Mouse (Mus musculus) forebrain, postnatal 0 days (tissue): ENCODE results near the gene Acap1. TPM values are rescaled to one million over a fixed set of nuclear protein-coding genes. Genes with fewer than 3 reads are reported as not detected.

Experiments
- ATAC-seq: fragments of 200-750 bp; cut with Nextera tagmentation; 2 replicates; pipeline ENCODE4 v1.8.0; 2017; ENCODE audit warnings: mild to moderate bottlenecking, moderate library complexity
- DNase-seq: peaks from one replicate; pipeline ENCODE4 v3.0.0-alpha.2; 2015
- H3K27ac ChIP-seq: fragments of 300-500 bp; sonication (generic); 2 replicates; pipeline ENCODE4 v1.5.1; 2014; ENCODE audit warnings: low read depth, mild to moderate bottlenecking, antibody characterized with exemption, low read length, moderate library complexity, mixed read lengths
- H3K27me3 ChIP-seq: fragments of 300-500 bp; sonication (generic); 2 replicates; pipeline ENCODE4 v1.6.1; 2014; ENCODE audit warnings: mild to moderate bottlenecking, low read length, mixed read lengths; ENCODE audit not compliant: insufficient read depth
- H3K36me3 ChIP-seq: fragments of 300-500 bp; sonication (generic); 2 replicates; pipeline ENCODE4 v1.6.1; 2014; ENCODE audit warnings: mild to moderate bottlenecking, moderate library complexity; ENCODE audit not compliant: insufficient read depth
- H3K4me1 ChIP-seq: fragments of 300-500 bp; sonication (generic); 2 replicates; pipeline ENCODE4 v1.6.1; 2014; ENCODE audit warnings: antibody characterized with exemption; ENCODE audit not compliant: insufficient read depth
- H3K4me2 ChIP-seq: fragments of 300-500 bp; sonication (generic); 2 replicates; pipeline ENCODE4 v1.6.1; 2014; ENCODE audit warnings: low read depth, mild to moderate bottlenecking, moderate library complexity
- H3K4me3 ChIP-seq: fragments of 300-500 bp; sonication (generic); 2 replicates; pipeline ENCODE4 v1.5.1; 2014; ENCODE audit warnings: low read depth, low read length, mixed read lengths
- H3K9ac ChIP-seq: fragments of 300-500 bp; sonication (generic); 2 replicates; pipeline ENCODE4 v1.6.1; 2014; ENCODE audit warnings: mild to moderate bottlenecking
- H3K9me3 ChIP-seq: fragments of 300-500 bp; sonication (generic); 2 replicates; pipeline ENCODE4 v1.6.1; 2016; ENCODE audit warnings: low read length
- CTCF ChIP-seq: sonication (generic); IDR thresholded peaks from 2 replicates; pipeline ENCODE4 v1.5.1; 2016; ENCODE audit warnings: antibody characterized with exemption, control low read depth, low read depth
- WGBS: fragments of 180-500 bp; shearing (Covaris S2); extraction: QIAGEN DNeasy Blood & Tissue Kit; methylation state at CpG from one replicate; pipeline ENCODE4 v1.1.7; 2014; 5-methylcytosine and 5-hydroxymethylcytosine counted together
- polyA plus RNA-seq: library from polyadenylated mRNA; unstranded; fragments of >200 nt; fragmentation: Nextera tagmentation; extraction: Ambion mirVana; gene quantifications from 2 replicates; pipeline ENCODE4 v1.2.1, GENCODE M21; 2015
- total RNA-seq: library from RNA; depleted of rRNA; stranded (reverse); fragments of >200 nt; gene quantifications from 2 replicates; pipeline ENCODE4 v1.2.3, GENCODE M21; 2014

Gene Acap1
- total and polyA plus RNA-seq, 2 experiments from 2014 or later: 0.48 to 0.90 TPM

- TF ChIP-seq CTCF: no peak
- H3K4me1 ChIP-seq: peaks cover 14% of the 10 kb centered on the region
- H3K4me2 ChIP-seq: peak overlapping the region; percentile 89
- H3K9ac ChIP-seq: peak overlapping the region; percentile 74
- H3K27me3 ChIP-seq: no peaks in the 10 kb centered on the region
- H3K36me3 ChIP-seq: peaks cover 31% of the 10 kb centered on the region
- WGBS: under 1% methylated on average over 42 of the region's 42 CpGs
- peak overlapping the region; percentile 91 for H3K27ac ChIP-seq
- H3K4me3 ChIP-seq: peak overlapping the region; percentile 82
- no peaks in the 10 kb centered on the region for H3K9me3 ChIP-seq
- peak; percentile 99 for DNase-seq
- ATAC-seq: peak; percentile 84
Observed at GRCm38 (mm10) chr11:69901406-69901846, 6.1 kb upstream of the Acap1 start.

DNA sequence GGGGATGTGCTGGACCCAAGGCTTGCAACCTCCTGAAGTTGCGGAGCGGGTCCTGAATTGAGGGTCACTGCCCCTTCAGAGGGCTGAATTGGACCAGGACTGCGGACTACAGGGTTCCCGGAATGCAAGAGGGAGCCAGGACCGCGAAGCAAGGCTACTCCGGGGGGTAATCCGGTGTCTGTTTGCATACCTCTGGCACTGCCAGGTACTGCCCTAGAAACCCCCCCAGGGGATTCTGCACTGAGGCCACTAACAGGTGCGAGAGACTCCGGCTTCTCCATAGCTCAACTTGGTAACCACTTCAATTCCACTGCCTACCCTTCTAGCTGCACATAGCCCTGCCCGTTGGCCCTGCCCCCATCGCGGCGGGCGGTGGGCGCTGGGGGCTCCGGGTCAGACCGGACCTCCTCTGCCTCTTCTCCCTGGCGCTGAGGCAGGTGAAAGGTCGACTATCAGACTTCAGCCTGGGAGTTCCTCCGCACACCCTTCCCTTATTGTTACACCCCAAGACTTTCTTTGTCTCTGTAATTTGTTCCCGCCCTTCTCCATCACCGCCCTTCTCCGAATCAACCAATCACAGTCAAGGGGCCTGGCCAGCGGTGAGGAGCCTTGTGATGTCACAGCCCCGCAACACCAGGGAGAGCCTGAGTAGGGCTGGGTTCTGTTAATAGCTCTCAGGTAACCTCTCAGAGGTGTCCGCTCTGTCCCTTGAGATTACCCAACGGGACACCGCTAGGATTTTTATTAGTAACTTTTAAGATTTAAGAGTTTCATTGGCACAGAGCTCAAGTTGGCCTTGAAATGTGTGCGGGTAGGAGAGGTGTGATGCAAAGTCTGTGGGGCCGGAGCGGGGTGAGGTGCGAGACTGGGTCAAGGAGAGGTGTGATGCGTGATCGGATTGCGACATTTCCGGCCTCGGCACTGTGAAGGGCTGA lies 5.4 kb upstream of the Acap1 start, which contains the start of the genes 2810408A11Rik and Neurl4:
2810408A11Rik (minus strand) TSS at position 517 of the 935 bp plus-strand sequence.
Neurl4 (plus strand) TSS at position 602 of the 935 bp plus-strand sequence.
- Histone ChIP-seq H3K27me3 (no peaks in the 10 kb centered on the region), H3K27ac (peak within 1 kb of the TSS; percentile 91), H3K9ac (peak within 1 kb of the TSS; percentile 74), H3K4me1 (peaks cover 14% of the 10 kb centered on the region), H3K36me3 (peaks cover 24% of the 10 kb centered on the region), H3K4me3 (peak within 1 kb of the TSS; percentile 82), H3K4me2 (peak within 1 kb of the TSS; percentile 89), H3K9me3 (no peaks in the 10 kb centered on the region)
- no peak for TF ChIP-seq CTCF
- DNase-seq (peak; percentile 95), ATAC-seq (peak; percentile 94)
- under 1% methylated on average over 38 of the region's 38 CpGs for WGBS

DNA sequence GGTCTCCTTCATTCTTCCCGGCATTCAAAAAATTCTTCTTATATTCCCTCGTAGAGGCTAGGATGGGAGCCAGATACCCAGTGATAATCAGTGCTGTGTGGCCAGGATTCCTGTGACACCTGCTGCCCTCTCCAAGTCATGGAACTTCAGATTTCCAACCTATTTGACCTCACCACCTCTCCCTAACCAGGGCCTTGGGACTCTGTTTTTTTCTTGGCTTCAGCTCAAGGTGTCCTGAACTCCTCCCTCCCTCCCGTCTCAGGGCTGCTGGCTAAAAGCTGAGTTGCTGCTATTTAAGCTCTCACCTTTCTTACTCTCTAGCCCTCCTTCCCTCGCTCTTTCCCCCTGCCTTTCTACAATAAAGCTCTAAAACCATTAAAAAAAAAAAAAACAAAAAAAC lies 4.5 kb upstream of the Acap1 start:
- no peaks in the 10 kb centered on the region for H3K9me3 ChIP-seq
- H3K27ac ChIP-seq: no peak overlapping the region; the same call in 1 of the 2 replicates
- DNase-seq: peak; percentile 26
- TF ChIP-seq CTCF: no peak
- no peak for ATAC-seq
- H3K4me1 ChIP-seq: peaks cover 14% of the 10 kb centered on the region
- peak overlapping the region; percentile 89 for H3K4me2 ChIP-seq
- WGBS: 7% methylated on average over 4 of the region's 4 CpGs
- H3K4me3 ChIP-seq: peak overlapping the region; percentile 82
- no peaks in the 10 kb centered on the region for H3K27me3 ChIP-seq
- H3K9ac ChIP-seq: peak overlapping the region; percentile 74
- H3K36me3 ChIP-seq: peaks cover 16% of the 10 kb centered on the region

- H3K27me3 ChIP-seq: no peaks in the 10 kb centered on the region
- DNase-seq (no peak), ATAC-seq (no peak)
- H3K4me3 ChIP-seq: no peak overlapping the region
- H3K36me3 ChIP-seq: no peaks in the 10 kb centered on the region
- H3K4me2 ChIP-seq: no peak overlapping the region
- WGBS: 84% methylated on average over 5 of the region's 5 CpGs
- no peak overlapping the region for H3K27ac ChIP-seq
- no peaks in the 10 kb centered on the region for H3K9me3 ChIP-seq
- peaks cover 8% of the 10 kb centered on the region for H3K4me1 ChIP-seq
- no peak for TF ChIP-seq CTCF
- H3K9ac ChIP-seq: no peak overlapping the region
Observed at GRCm38 (mm10) chr11:69894671-69895070, 668 bp downstream of the Acap1 start.

- H3K9ac ChIP-seq: no peak overlapping the region
- DNase-seq (no peak), ATAC-seq (no peak)
- 53% methylated on average over 4 of the region's 4 CpGs for WGBS
- no peak overlapping the region for H3K27ac ChIP-seq
- no peak for TF ChIP-seq CTCF
- no peak overlapping the region for H3K4me2 ChIP-seq
- H3K9me3 ChIP-seq: no peaks in the 10 kb centered on the region
- no peaks in the 10 kb centered on the region for H3K27me3 ChIP-seq
- H3K4me3 ChIP-seq: no peak overlapping the region
- no peaks in the 10 kb centered on the region for H3K4me1 ChIP-seq
- no peaks in the 10 kb centered on the region for H3K36me3 ChIP-seq
Observed at GRCm38 (mm10) chr11:69891482-69891881, 3.9 kb downstream of the Acap1 start.

- Histone ChIP-seq H3K4me3 (no peak overlapping the region), H3K9ac (no peak overlapping the region), H3K36me3 (no peaks in the 10 kb centered on the region), H3K9me3 (no peaks in the 10 kb centered on the region), H3K27ac (no peak overlapping the region), H3K4me1 (no peaks in the 10 kb centered on the region), H3K4me2 (no peak overlapping the region), H3K27me3 (no peaks in the 10 kb centered on the region)
- TF ChIP-seq CTCF: no peak
- DNase-seq (no peak), ATAC-seq (no peak)
- 69% methylated on average over 8 of the region's 8 CpGs for WGBS
Observed at GRCm38 (mm10) chr11:69886907-69887635, 8.3 kb downstream of the Acap1 start.

- WGBS: 87% methylated on average over 8 of the region's 8 CpGs
- H3K4me3 ChIP-seq: no peak overlapping the region
Observed at GRCm38 (mm10) chr11:69884663-69885062, 10.7 kb downstream of the Acap1 start.

More at GRCm38 (mm10) chr11:69884663-69885062, 10.7 kb downstream of the Acap1 start:
- H3K36me3 ChIP-seq: no peaks in the 10 kb centered on the region
- no peak overlapping the region for H3K9ac ChIP-seq
- H3K4me1 ChIP-seq: peaks cover 9% of the 10 kb centered on the region; the same call in 1 of the 2 replicates
- no peak for DNase-seq
- no peak for ATAC-seq
- H3K9me3 ChIP-seq: no peaks in the 10 kb centered on the region
- no peak overlapping the region for H3K27ac ChIP-seq
- H3K27me3 ChIP-seq: no peaks in the 10 kb centered on the region; the same call in 1 of the 2 replicates
- H3K4me2 ChIP-seq: no peak overlapping the region
- no peak for TF ChIP-seq CTCF
